Mouse (Mus musculus): ENCODE measurements at regions not wholly inside any gene's neighbourhood (a gene's known extent, or its start where the extent isn't known, plus 50 kb on each side); places are given as distances from the start of the nearest gene placed in this dataset.

DNA sequence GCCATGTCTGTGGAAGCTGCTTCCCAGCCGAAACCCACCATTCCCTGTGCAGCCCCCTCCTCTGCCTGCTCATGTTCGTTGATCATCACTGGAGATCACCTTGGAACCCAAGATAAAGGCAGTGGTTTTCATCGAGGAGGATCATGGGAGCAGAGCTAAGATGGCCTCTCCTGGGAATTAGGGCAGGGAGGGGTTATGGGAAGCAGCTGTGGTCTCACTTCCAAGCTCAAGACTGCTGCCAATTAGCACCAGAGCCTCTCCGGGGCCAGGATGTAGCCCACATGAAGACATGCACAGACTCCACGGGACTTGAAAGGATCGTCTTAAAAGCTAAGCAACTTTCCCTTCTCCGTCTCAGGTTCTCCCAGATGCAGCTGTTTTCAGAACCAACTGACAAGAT lies 214.1 kb upstream of the Cdh4 start:
- no peak overlapping the region for H3K27ac ChIP-seq (ENCODE audit: insufficient read depth, low read length)
- TF ChIP-seq POLR2A (IDR thresholded peaks at IDR 0.05; ENCODE audit: extremely low read depth, insufficient read depth, low read length) = no peak
- TF ChIP-seq CTCF (IDR thresholded peaks at IDR 0.05; ENCODE audit: extremely low read depth, insufficient read depth, low read length) = no peak
- H3K4me1 ChIP-seq (ENCODE audit: control insufficient read depth, insufficient read depth, low read length) = no peaks in the 10 kb centered on the region
- no peak overlapping the region for H3K4me3 ChIP-seq (ENCODE audit: insufficient read depth, low read length)

DNA sequence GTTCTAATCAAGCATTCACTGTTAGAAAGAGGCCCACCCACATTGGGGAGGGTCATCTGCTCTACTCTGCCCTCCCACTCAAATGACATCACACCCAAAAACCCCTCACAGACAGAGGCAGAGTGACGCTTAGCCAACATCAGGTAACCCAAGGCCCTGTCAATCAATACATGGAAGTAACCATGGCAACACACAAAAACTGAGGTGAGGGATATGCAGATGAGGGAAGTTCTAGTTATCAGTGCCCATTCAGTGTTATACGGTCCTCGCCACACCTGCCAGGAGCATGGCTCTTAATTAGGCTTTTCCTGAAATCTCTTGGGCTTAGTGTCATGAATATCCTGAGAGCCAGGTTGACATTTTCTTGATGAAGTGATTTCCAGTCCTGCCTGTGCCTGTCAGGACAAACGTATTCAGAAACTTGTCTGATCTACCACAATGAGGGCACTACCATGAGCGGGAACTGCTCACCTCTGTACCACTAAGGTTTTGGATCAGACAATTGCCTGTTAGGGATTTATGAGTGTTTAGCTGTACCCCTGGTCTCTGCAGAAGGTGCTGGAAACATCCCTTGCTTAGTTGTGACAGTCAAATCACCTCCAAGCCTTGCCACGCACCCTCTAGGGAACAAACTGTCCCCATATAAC lies 210.4 kb upstream of the Cdh4 start:
- TF ChIP-seq CTCF (IDR thresholded peaks at IDR 0.05; ENCODE audit: extremely low read depth, insufficient read depth, low read length) (no peak), POLR2A (IDR thresholded peaks at IDR 0.05; ENCODE audit: extremely low read depth, insufficient read depth, low read length) (no peak)
- Histone ChIP-seq H3K4me3 (ENCODE audit: insufficient read depth, low read length) (no peak overlapping the region), H3K4me1 (ENCODE audit: control insufficient read depth, insufficient read depth, low read length) (no peaks in the 10 kb centered on the region), H3K27ac (ENCODE audit: insufficient read depth, low read length) (no peak overlapping the region)

DNA sequence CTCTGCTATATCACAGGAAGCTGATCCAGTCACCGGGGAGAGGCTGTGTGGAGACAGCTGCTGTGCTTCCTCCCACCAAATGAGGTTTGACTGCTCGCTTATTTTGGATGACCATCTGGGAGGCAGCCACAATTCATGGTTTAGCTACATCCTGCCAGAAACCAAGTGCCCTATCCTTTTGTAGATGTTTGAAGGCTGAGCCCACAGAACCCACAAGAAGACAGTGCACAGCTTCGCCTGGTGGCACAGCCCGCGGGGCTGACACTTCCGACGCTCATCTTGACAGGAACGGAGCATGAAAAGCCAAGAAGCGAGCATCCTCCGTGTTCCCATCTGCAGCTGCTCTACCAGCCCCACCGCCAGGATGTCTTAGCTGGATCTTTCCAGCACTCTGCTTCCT lies 204.1 kb upstream of the Cdh4 start:
- no peak overlapping the region for H3K27ac ChIP-seq (ENCODE audit: insufficient read depth, low read length)

DNA sequence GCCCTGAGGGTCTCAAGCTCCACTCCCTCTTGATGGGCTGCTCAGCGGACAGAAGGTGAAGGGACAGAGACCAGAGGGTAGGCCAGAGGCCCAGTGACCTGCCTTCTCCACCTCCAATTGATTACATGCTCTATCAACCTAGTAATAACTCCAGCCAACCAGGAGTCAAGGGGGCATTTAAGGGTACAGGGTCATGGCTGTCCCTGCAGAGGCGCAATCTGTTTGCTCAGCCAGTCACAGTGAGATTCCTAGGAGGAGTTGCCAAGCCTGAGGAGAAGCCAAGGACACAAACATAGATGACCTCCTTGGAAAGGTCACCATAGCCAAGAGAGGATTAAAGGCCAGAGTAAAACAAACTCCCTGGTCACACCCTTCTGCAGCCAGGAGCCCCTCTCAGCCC lies 181.3 kb upstream of the Cdh4 start:
- no peaks in the 10 kb centered on the region; the same call in 1 of the 2 replicates for H3K4me1 ChIP-seq (ENCODE audit: control insufficient read depth, insufficient read depth, low read length)
- H3K27ac ChIP-seq (ENCODE audit: insufficient read depth, low read length) = no peak overlapping the region
- no peak overlapping the region for H3K4me3 ChIP-seq (ENCODE audit: insufficient read depth, low read length)
- no peak for TF ChIP-seq CTCF (IDR thresholded peaks at IDR 0.05; ENCODE audit: extremely low read depth, insufficient read depth, low read length)
- no peak for TF ChIP-seq POLR2A (IDR thresholded peaks at IDR 0.05; ENCODE audit: extremely low read depth, insufficient read depth, low read length)

More for the DNA sequence above, 204.1 kb upstream of the Cdh4 start:
- TF ChIP-seq POLR2A (IDR thresholded peaks at IDR 0.05; ENCODE audit: extremely low read depth, insufficient read depth, low read length) (no peak), CTCF (IDR thresholded peaks at IDR 0.05; ENCODE audit: extremely low read depth, insufficient read depth, low read length) (no peak)
- H3K4me1 ChIP-seq (ENCODE audit: control insufficient read depth, insufficient read depth, low read length) = peaks cover 3% of the 10 kb centered on the region; the same call in 1 of the 2 replicates
- no peak overlapping the region for H3K4me3 ChIP-seq (ENCODE audit: insufficient read depth, low read length)

DNA sequence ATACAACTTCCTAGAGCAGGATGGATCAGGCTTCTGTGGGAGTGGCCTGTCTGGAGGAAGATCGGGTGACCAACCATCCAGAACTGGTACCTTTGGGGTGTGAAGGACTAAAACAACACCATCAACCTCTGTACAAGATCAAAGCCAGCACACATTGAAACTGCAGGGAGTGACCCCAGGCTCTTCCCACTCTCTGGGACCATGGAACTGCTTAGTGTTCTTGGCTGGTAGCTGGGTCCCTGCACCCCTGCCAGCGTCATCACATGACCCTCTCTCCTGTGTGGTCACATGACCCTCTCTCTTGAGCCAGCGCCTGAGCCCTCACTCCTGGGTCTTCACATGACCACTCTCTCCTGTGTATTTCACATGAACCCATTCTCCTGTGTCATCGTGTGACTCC lies 178.3 kb upstream of the Cdh4 start:
- H3K4me3 ChIP-seq (ENCODE audit: insufficient read depth, low read length) = no peak overlapping the region
- TF ChIP-seq POLR2A (IDR thresholded peaks at IDR 0.05; ENCODE audit: extremely low read depth, insufficient read depth, low read length) (no peak), CTCF (IDR thresholded peaks at IDR 0.05; ENCODE audit: extremely low read depth, insufficient read depth, low read length) (no peak)

DNA sequence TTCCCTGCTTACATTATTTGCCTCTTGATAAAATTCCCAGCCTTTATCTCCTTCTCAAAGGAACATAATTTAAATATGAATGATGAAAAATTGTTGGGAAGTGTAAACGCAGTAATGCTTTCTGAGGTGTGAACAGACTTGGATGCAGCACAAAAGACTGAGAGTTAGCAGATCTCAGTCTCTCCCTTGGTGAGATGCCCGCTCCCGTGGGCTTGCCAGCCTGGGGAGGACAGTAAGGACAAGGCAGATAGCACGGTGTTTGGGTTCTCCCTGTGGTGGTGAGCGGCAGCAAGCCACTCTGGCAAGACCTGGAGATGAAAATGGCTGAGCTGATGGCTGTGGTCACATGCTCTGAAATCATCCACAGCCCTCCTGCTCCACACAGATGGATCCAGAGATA lies 176.8 kb upstream of the Cdh4 start:
- Histone ChIP-seq H3K4me3 (ENCODE audit: insufficient read depth, low read length) (no peak overlapping the region), H3K27ac (ENCODE audit: insufficient read depth, low read length) (no peak overlapping the region), H3K4me1 (ENCODE audit: control insufficient read depth, insufficient read depth, low read length) (no peaks in the 10 kb centered on the region; the same call in 1 of the 2 replicates)
- no peak for TF ChIP-seq CTCF (IDR thresholded peaks at IDR 0.05; ENCODE audit: extremely low read depth, insufficient read depth, low read length)
- TF ChIP-seq POLR2A (IDR thresholded peaks at IDR 0.05; ENCODE audit: extremely low read depth, insufficient read depth, low read length) = no peak

More for the DNA sequence above, 178.3 kb upstream of the Cdh4 start:
- no peak overlapping the region for H3K27ac ChIP-seq (ENCODE audit: insufficient read depth, low read length)
- H3K4me1 ChIP-seq (ENCODE audit: control insufficient read depth, insufficient read depth, low read length) = no peaks in the 10 kb centered on the region; the same call in 1 of the 2 replicates

DNA sequence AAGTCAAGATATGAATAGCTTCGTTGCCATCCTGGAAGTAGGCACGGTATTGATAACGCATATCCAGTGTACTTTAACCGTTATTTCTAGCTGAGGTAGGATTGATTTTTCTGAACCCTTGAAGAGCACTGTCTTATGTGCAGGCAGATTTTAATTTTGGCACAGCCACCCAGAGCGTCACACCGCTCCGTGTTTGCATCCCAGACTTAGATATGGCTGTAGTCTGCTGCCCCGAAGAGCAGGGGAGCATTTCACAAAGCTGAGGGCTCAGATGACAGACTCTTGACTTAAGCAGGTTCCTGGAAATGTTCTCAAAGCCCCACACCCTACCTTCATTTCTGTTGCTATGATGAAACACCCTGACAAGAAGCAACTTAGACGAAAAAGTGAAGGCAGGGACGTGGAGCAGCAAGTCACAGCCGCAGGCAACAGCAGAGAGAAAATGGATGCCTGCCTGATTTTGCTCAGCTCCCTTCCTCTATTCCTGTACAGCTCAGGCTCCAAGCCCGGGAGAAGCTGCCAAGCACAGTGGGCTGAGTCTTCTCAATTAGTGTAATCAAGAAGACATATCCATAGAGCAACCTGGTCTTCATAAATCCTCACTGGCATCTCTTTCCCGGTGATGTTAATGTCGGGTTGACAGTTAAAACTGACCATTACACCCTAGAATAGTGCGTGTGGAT lies 164.9 kb upstream of the Cdh4 start:
- H3K4me1 ChIP-seq (ENCODE audit: control insufficient read depth, insufficient read depth, low read length) = no peaks in the 10 kb centered on the region
- no peak overlapping the region for H3K27ac ChIP-seq (ENCODE audit: insufficient read depth, low read length)
- H3K4me3 ChIP-seq (ENCODE audit: insufficient read depth, low read length) = no peak overlapping the region
- no peak for TF ChIP-seq CTCF (IDR thresholded peaks at IDR 0.05; ENCODE audit: extremely low read depth, insufficient read depth, low read length)
- TF ChIP-seq POLR2A (IDR thresholded peaks at IDR 0.05; ENCODE audit: extremely low read depth, insufficient read depth, low read length) = no peak

DNA sequence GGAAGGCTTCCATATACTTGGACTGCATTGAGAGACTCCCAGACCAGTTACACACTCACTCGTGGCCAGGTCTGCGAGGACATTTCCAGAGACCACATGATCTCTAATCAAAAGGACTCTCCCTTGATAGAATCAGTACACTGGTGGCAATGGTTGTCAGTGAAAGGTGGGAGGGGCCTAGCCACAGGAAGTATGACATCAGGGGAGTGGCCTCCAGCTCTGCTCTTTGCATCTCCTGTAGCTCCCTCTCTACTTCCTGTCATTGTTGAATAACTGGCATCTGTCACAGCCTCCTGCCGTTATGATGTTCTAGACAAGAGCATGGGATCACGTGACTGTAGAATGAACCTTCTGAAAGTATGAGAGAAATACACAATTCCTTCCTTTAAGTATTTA lies 164.3 kb upstream of the Cdh4 start:
- H3K4me1 ChIP-seq (ENCODE audit: control insufficient read depth, insufficient read depth, low read length) = no peaks in the 10 kb centered on the region
- TF ChIP-seq CTCF (IDR thresholded peaks at IDR 0.05; ENCODE audit: extremely low read depth, insufficient read depth, low read length) = no peak
- no peak for TF ChIP-seq POLR2A (IDR thresholded peaks at IDR 0.05; ENCODE audit: extremely low read depth, insufficient read depth, low read length)
- no peak overlapping the region for H3K4me3 ChIP-seq (ENCODE audit: insufficient read depth, low read length)
- no peak overlapping the region for H3K27ac ChIP-seq (ENCODE audit: insufficient read depth, low read length)

DNA sequence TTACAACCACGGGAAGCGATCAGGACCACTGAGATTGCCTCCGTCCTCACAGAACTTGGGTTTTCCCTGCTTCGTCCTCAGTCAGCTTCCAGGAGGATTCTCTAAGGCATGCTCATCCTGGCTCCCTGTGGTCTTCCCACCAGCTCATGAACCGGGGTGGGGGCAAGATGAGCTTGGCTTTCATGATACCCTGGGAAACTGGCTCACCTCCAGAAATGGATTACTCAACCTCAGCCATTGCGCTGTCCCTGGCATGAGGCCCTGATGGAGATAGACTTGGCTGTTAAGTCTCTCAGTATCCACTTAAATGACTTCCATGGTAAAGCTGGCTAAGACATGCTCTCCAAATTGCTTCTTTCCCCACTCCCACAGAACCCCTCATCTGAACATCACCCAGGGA lies 160.0 kb upstream of the Cdh4 start:
- H3K4me3 ChIP-seq (ENCODE audit: insufficient read depth, low read length) = no peak overlapping the region

DNA sequence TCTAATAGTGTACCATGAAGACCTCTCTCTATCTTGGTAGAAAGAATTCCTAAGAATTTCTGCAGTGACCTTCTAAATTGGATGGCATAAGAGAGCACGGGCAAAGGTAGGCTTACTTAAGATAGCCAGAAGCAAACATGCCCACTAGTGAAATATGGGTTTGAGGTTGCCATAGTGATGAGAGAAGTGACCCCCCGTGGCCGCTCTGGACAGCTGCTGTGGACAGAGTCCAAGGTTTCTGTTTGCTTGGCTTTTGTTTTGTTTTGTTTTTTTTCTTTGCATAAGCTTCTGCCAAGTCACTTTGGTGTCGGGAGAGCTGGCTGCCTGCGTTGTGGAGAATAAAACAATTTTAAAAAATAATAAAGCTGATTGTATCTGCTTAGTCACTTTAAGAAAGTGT lies 151.8 kb upstream of the Cdh4 start:
- Histone ChIP-seq H3K4me1 (ENCODE audit: control insufficient read depth, insufficient read depth, low read length) (no peaks in the 10 kb centered on the region), H3K4me3 (ENCODE audit: insufficient read depth, low read length) (no peak overlapping the region), H3K27ac (ENCODE audit: insufficient read depth, low read length) (no peak overlapping the region)
- TF ChIP-seq CTCF (IDR thresholded peaks at IDR 0.05; ENCODE audit: extremely low read depth, insufficient read depth, low read length) (no peak), POLR2A (IDR thresholded peaks at IDR 0.05; ENCODE audit: extremely low read depth, insufficient read depth, low read length) (no peak)

More for the DNA sequence above, 160.0 kb upstream of the Cdh4 start:
- H3K27ac ChIP-seq (ENCODE audit: insufficient read depth, low read length) = no peak overlapping the region
- H3K4me1 ChIP-seq (ENCODE audit: control insufficient read depth, insufficient read depth, low read length) = no peaks in the 10 kb centered on the region
- TF ChIP-seq POLR2A (IDR thresholded peaks at IDR 0.05; ENCODE audit: extremely low read depth, insufficient read depth, low read length) = no peak
- TF ChIP-seq CTCF (IDR thresholded peaks at IDR 0.05; ENCODE audit: extremely low read depth, insufficient read depth, low read length) = no peak
